Mouse (Mus musculus): ENCODE measurements around the gene Gm47985. TPM values are rescaled to one million over a fixed set of nuclear protein-coding genes. Genes with fewer than 3 reads are reported as not detected.
A peak's percentile ranks its signal among the peaks of the same experiment; 100 is the strongest.

The Gm47985 gene
- total and polyA plus RNA-seq, 3 experiments = 0.19 to 0.25 TPM; not detected in 1

DNA sequence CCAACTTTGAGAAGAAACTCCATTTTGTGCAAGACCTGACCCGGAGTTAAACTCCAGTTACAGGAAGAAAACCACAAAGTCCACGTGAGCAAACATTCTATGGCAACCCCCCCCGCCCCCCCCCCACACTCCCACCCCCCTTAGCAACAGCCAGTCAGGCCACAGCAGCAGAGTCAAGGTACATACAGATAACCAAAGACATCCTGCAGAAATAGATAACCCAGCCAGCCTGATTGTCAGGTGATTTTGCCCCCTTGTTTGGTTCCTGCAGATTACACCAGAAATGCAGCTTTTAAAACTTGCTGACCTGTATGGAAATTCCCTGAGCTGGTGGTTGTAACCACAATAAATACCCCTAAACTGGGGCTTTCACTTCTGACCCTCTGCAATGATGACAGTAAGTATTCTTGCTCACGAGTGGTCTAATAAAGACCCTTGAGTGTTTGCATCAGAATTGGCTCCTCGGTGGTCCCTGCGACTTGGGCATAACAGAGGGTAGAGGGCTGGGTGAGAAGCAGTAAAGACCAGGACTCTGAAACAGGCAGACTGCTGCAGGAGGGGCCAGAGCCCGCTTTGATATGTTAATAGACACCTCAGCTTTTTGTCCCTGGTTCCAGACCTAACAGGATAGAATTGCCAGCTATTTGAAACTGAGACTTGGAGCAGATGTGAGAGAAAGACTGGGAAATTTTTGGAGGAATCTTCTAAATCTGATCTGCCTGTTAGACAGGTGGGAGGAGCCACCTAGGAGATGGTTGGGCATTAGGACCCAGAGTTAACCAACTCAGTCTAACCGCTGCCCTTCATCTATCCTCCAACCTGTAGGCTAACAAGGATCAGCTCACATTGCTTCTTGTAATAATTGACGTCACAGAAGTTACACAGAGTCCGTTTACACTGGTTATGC, 5.1 kb upstream of the Gm47985 start:
- Histone ChIP-seq H3K4me1 (ENCODE audit: control insufficient read depth in 1 of 2, insufficient read depth in 2 of 2, low read length in 2 of 2) (peaks cover 29 to 51% of the 10 kb centered on the region in 2 experiments), H3K27ac (ENCODE audit: control insufficient read depth, low read depth, low read length) (peak overlapping the region; percentile 97), H3K79me2 (ENCODE audit: control insufficient read depth, insufficient read depth, low read length, poor library complexity) (no peaks in the 10 kb centered on the region), H3K27me3 (ENCODE audit: control insufficient read depth in 1 of 2, insufficient read depth in 2 of 2, low read length in 2 of 2) (no peaks in the 10 kb centered on the region), H3K9me3 (replicated peaks; ENCODE audit: insufficient read depth, low read length) (no peaks in the 10 kb centered on the region), H3K36me3 (ENCODE audit: control insufficient read depth in 1 of 2, insufficient read depth in 2 of 2, low read length in 2 of 2) (peaks cover 0 to 36% of the 10 kb centered on the region in 2 experiments; a peak in 2 of 4 replicates), H3K4me3 (ENCODE audit: control insufficient read depth in 1 of 2, insufficient read depth in 1 of 2, low read depth in 2 of 2, low read length in 2 of 2) (peak overlapping the region; percentile 52 to 53), H3K9ac (ENCODE audit: control insufficient read depth, low read depth, low read length, poor library complexity, severe bottlenecking) (peak overlapping the region; percentile 61)
- peak; percentile 87 for DNase-seq (ENCODE audit: low read depth, low spot score)
- TF ChIP-seq ZC3H11A (IDR thresholded peaks at IDR 0.05; ENCODE audit: low read depth, low read length) (no peak), USF1 (IDR thresholded peaks at IDR 0.05; ENCODE audit: low read depth, low read length) (peak; percentile 82), KAT2A (conservative IDR thresholded peaks at IDR 0.05; ENCODE audit: low read depth, low read length) (no peak), UBTF (IDR thresholded peaks at IDR 0.05; ENCODE audit: borderline replicate concordance, insufficient read depth, low read depth, low read length) (no peak), SIN3A (IDR thresholded peaks at IDR 0.05; ENCODE audit: low read length) (peak; percentile 76), CHD2 (IDR thresholded peaks at IDR 0.05; ENCODE audit: low read length) (no peak), MYC (IDR thresholded peaks at IDR 0.05; ENCODE audit: low read depth, low read length) (peak; percentile 11; the same call in 1 of the 2 replicates), TBP (IDR thresholded peaks at IDR 0.05; ENCODE audit: low read depth, low read length) (peak; percentile 54), RCOR1 (IDR thresholded peaks at IDR 0.05; ENCODE audit: low read depth, low read length) (peak; percentile 81), ZMIZ1 (IDR thresholded peaks at IDR 0.05; ENCODE audit: low read depth, low read length) (0 out of 2 replicates have a peak, but pooled peaks have one; percentile 77), USF2 (IDR thresholded peaks at IDR 0.05; ENCODE audit: borderline replicate concordance in 1 of 2, insufficient read depth in 1 of 2, low read depth in 1 of 2, low read length in 2 of 2) (peak in 1 of 2 experiments; percentile 55; a peak in 1 of 4 replicates), ETS1 (IDR thresholded peaks at IDR 0.05; ENCODE audit: low read depth, low read length) (peak; percentile 95), MAFK (IDR thresholded peaks at IDR 0.05; ENCODE audit: borderline replicate concordance, low read depth, low read length) (peak; percentile 91), POLR2A (IDR thresholded peaks at IDR 0.05; ENCODE audit: control insufficient read depth in 1 of 2, insufficient read depth in 1 of 2, low read depth in 1 of 2, low read length in 2 of 2, poor library complexity in 1 of 2) (no peak), TAL1 (IDR thresholded peaks at IDR 0.05; ENCODE audit: low read length) (peak; percentile 85), MAX (IDR thresholded peaks at IDR 0.05; ENCODE audit: low read length) (peak; percentile 80), EP300 (IDR thresholded peaks at IDR 0.05; ENCODE audit: low read depth in 1 of 2, low read length in 2 of 2) (peak; percentile 87 to 93), MYB (IDR thresholded peaks at IDR 0.05; ENCODE audit: low read depth, low read length) (peak; percentile 65), BHLHE40 (IDR thresholded peaks at IDR 0.05; ENCODE audit: borderline replicate concordance, low read depth, low read length) (peak; percentile 93), GABPA (IDR thresholded peaks at IDR 0.05; ENCODE audit: low read depth, low read length) (peak; percentile 46; the same call in 1 of the 2 replicates), MAZ (IDR thresholded peaks at IDR 0.05; ENCODE audit: low read depth, low read length) (peak; percentile 82), TCF12 (IDR thresholded peaks at IDR 0.05; ENCODE audit: low read depth, low read length) (peak; percentile 98), GATA1 (IDR thresholded peaks at IDR 0.05; ENCODE audit: low read depth, low read length) (peak; percentile 90), HCFC1 (IDR thresholded peaks at IDR 0.05; ENCODE audit: low read depth, low read length) (peak; percentile 68)
